Mouse (Mus musculus) erythroblast, adult 5-6 weeks (primary cell): Measurements from ENCODE around the gene Pgam2. TPM values are rescaled to one million over a fixed set of nuclear protein-coding genes. Genes with fewer than 3 reads are reported as not detected.
"Not testable (repeated sequence)": the region's sequence is repeated elsewhere in the genome, so short reads cannot be mapped to it uniquely, and the experiment has no call there.

Source experiments
- ATAC-seq: replicated peaks from 2 replicates; pipeline ENCODE4 v1.8.0; 2016; ENCODE audit warnings: moderate number of reproducible peaks, mild to moderate bottlenecking, moderate TSS enrichment, inconsistent platforms; ENCODE audit not compliant: poor library complexity, low FRiP score, severe bottlenecking
- total RNA-seq, 2 experiments: library from RNA; stranded (forward) in 1 of 2; stranded (reverse) in 1 of 2; fragments of 150-400 nt in 1 of 2; fragments of 200-764, 138-1000 nt in 1 of 2; gene quantifications; 2 replicates each; pipeline versions ENCODE4 v1.2.3 to v1.2.4; 2015 to 2017; ENCODE audit warnings: low replicate concordance in 2 of 2

Pgam2 gene
- total RNA-seq, 2 experiments from 2014 or later, result not detected

- no peak for ATAC-seq
Measured at GRCm38 (mm10) chr11:5813381-5813780, 9.8 kb upstream of the Pgam2 start.

- not testable (repeated sequence) for ATAC-seq
Measured at GRCm38 (mm10) chr11:5809487-5809886, 6.0 kb upstream of the Pgam2 start.

GRCm38 (mm10) chr11:5807956-5808355 lies 4.4 kb upstream of the Pgam2 start:
- peak; percentile 30; the same call in 1 of the 2 replicates for ATAC-seq

GRCm38 (mm10) chr11:5805711-5806110 lies 2.2 kb upstream of the Pgam2 start:
- no peak for ATAC-seq

- ATAC-seq, result no peak
Measured at GRCm38 (mm10) chr11:5804174-5804573, 641 bp upstream of the Pgam2 start.

- ATAC-seq, result no peak
Measured at GRCm38 (mm10) chr11:5802457-5803217, 896 bp downstream of the Pgam2 start.

- ATAC-seq, result no peak
Measured at GRCm38 (mm10) chr11:5802005-5802404, 1.5 kb downstream of the Pgam2 start.

- no peak for ATAC-seq
Measured at GRCm38 (mm10) chr11:5801511-5801910, 2.0 kb downstream of the Pgam2 start.

GRCm38 (mm10) chr11:5799621-5800490 lies 3.7 kb downstream of the Pgam2 start:
- no peak for ATAC-seq

- no peak for ATAC-seq
Measured at GRCm38 (mm10) chr11:5797928-5798327, 5.6 kb downstream of the Pgam2 start.

GRCm38 (mm10) chr11:5797371-5797770 lies 6.2 kb downstream of the Pgam2 start:
- ATAC-seq, result no peak

- ATAC-seq, result no peak
Measured at GRCm38 (mm10) chr11:5796939-5797338, 6.6 kb downstream of the Pgam2 start.

GRCm38 (mm10) chr11:5795706-5796105 lies 7.8 kb downstream of the Pgam2 start:
- no peak for ATAC-seq

- ATAC-seq, result no peak
Measured at GRCm38 (mm10) chr11:5795290-5795689, 8.2 kb downstream of the Pgam2 start.

- no peak for ATAC-seq
Measured at GRCm38 (mm10) chr11:5790431-5790830, 13.1 kb downstream of the Pgam2 start.

GRCm38 (mm10) chr11:5789754-5790333 lies 13.7 kb downstream of the Pgam2 start:
- no peak for ATAC-seq

- ATAC-seq, result peak; percentile 29; the same call in 1 of the 2 replicates
Measured at GRCm38 (mm10) chr11:5789071-5789753, 14.3 kb downstream of the Pgam2 start.

GRCm38 (mm10) chr11:5788056-5789014 lies 15.2 kb downstream of the Pgam2 start, which contains the start of gene Dbnl:
Dbnl (plus strand) TSS chr11:5788488.
- peak; percentile 94 for ATAC-seq

GRCm38 (mm10) chr11:5787671-5788055 lies 15.9 kb downstream of the Pgam2 start:
- ATAC-seq, result no peak
